ENCODE assay signal across 8 mouse cellular contexts in genomic region chr1:193173810-193174129, GRCm38 (mm10). TPM values are rescaled to one million over a fixed set of nuclear protein-coding genes. Genes with fewer than 3 reads are reported as not detected.
DNase-seq lines count a peak whose midpoint lies in the region; ATAC-seq and TF ChIP-seq lines count a peak whose summit lies in the region.

No protein-coding gene starts in this region.

- H3K4me3 ChIP-seq in erythroblast, embryonic 14.5 days (replicated peaks) = peak overlapping the region; percentile 70
- H3K4me3 ChIP-seq in neural tube, embryonic 11.5 days (ENCODE audit: low read depth, low read length) = peak overlapping the region; percentile 67
- H3K4me3 ChIP-seq in limb, embryonic 14.5 days (replicated peaks; ENCODE audit: low read length) = peak overlapping the region; percentile 69
- peak overlapping the region; percentile 73 for H3K4me3 ChIP-seq in stomach, embryonic 15.5 days (replicated peaks)

- no peaks in the 10 kb centered on the region for H3K36me3 ChIP-seq in erythroblast, embryonic 14.5 days (ENCODE audit: control insufficient read depth)
- no peaks in the 10 kb centered on the region for H3K36me3 ChIP-seq in neural tube, embryonic 11.5 days (ENCODE audit: control insufficient read depth, insufficient read depth, low read length)
- H3K36me3 ChIP-seq in limb, embryonic 14.5 days (ENCODE audit: control insufficient read depth, insufficient read depth, low read length) = no peaks in the 10 kb centered on the region
- H3K36me3 ChIP-seq in stomach, embryonic 15.5 days = no peaks in the 10 kb centered on the region

- H3K27me3 ChIP-seq in erythroblast, embryonic 14.5 days (ENCODE audit: control insufficient read depth) = no peaks in the 10 kb centered on the region
- H3K27me3 ChIP-seq in neural tube, embryonic 11.5 days (ENCODE audit: control insufficient read depth, insufficient read depth, low read length) = no peaks in the 10 kb centered on the region
- H3K27me3 ChIP-seq in limb, embryonic 14.5 days (ENCODE audit: control insufficient read depth, insufficient read depth, low read length) = no peaks in the 10 kb centered on the region
- no peaks in the 10 kb centered on the region for H3K27me3 ChIP-seq in stomach, embryonic 15.5 days (replicated peaks)

- 0 out of 2 replicates have a peak overlapping the region, but pooled peaks have one; percentile 17 for H3K27ac ChIP-seq in neural tube, embryonic 11.5 days (ENCODE audit: low read depth, low read length)
- H3K27ac ChIP-seq in limb, embryonic 14.5 days (replicated peaks; ENCODE audit: low read depth, low read length) = peak overlapping the region; percentile 81
- H3K27ac ChIP-seq in stomach, embryonic 15.5 days = peak overlapping the region; percentile 86

- no peaks in the 10 kb centered on the region for H3K9me3 ChIP-seq in erythroblast, embryonic 14.5 days (ENCODE audit: control insufficient read depth, low read length)
- H3K9me3 ChIP-seq in neural tube, embryonic 11.5 days (ENCODE audit: control insufficient read depth, low read length) = no peaks in the 10 kb centered on the region
- H3K9me3 ChIP-seq in limb, embryonic 14.5 days (ENCODE audit: control insufficient read depth, low read length) = no peaks in the 10 kb centered on the region
- no peaks in the 10 kb centered on the region for H3K9me3 ChIP-seq in stomach, embryonic 15.5 days

- ATAC-seq in erythroblast, adult 5-6 weeks (replicated peaks; ENCODE audit: low FRiP score, poor library complexity, severe bottlenecking) = no peak; the same call in 1 of the 2 replicates
- no peak for ATAC-seq in neural tube, embryonic 11.5 days (ENCODE audit: insufficient read depth, low FRiP score, low TSS enrichment)
- no peak for ATAC-seq in limb, embryonic 14.5 days (ENCODE audit: low FRiP score, low read depth)
- no peak for ATAC-seq in stomach, embryonic 15.5 days (ENCODE audit: insufficient read depth, low FRiP score, low read depth)

- no peak for DNase-seq in neural tube, embryonic 11.5 days (ENCODE audit: low spot score)
- no peak for DNase-seq in neural tube, embryonic 10.5 days (ENCODE audit: extremely low spot score, low spot score)
- DNase-seq in limb, embryonic 14.5 days (ENCODE audit: low spot score) = no peak
- no peak for DNase-seq in adrenal gland, adult (ENCODE audit: inconsistent age in 2 of 2, low spot score in 1 of 2)
- DNase-seq in embryo, embryonic 11 days = no peak

- H3K4me1 ChIP-seq in erythroblast, embryonic 14.5 days (ENCODE audit: control insufficient read depth) = peaks cover 31% of the 10 kb centered on the region
- H3K4me1 ChIP-seq in neural tube, embryonic 11.5 days (ENCODE audit: control insufficient read depth, insufficient read depth, low read length) = 0 out of 2 replicates have a peak, but pooled peaks cover 9% of the 10 kb centered on the region
- peaks cover 13% of the 10 kb centered on the region for H3K4me1 ChIP-seq in limb, embryonic 14.5 days (ENCODE audit: control insufficient read depth, insufficient read depth, low read length)
- H3K4me1 ChIP-seq in stomach, embryonic 15.5 days = peaks cover 31% of the 10 kb centered on the region

- 24% methylated on average over 9 of the region's 9 CpGs for WGBS in neural tube, embryonic 11.5 days
- 22% methylated on average over 9 of the region's 9 CpGs for WGBS in limb, embryonic 14.5 days
- 14% methylated on average over 9 of the region's 9 CpGs for WGBS in stomach, embryonic 15.5 days

- H3K9ac ChIP-seq in neural tube, embryonic 11.5 days (ENCODE audit: low read length) = peak overlapping the region; percentile 55
- H3K9ac ChIP-seq in limb, embryonic 14.5 days (ENCODE audit: low read depth, low read length, severe bottlenecking) = peak overlapping the region; percentile 83
- peak overlapping the region; percentile 39 for H3K9ac ChIP-seq in stomach, embryonic 15.5 days

- no peak for TF ChIP-seq POLR2A in limb, embryonic 14.5 days (IDR thresholded peaks at IDR 0.05; ENCODE audit: borderline replicate concordance, extremely low read depth, insufficient read depth, insufficient read length)

- peak overlapping the region; percentile 62 for H3K4me2 ChIP-seq in neural tube, embryonic 11.5 days (ENCODE audit: low read depth)
- peak overlapping the region; percentile 85 for H3K4me2 ChIP-seq in limb, embryonic 14.5 days (replicated peaks; ENCODE audit: low read depth, low read length, severe bottlenecking)
- peak overlapping the region; percentile 62 for H3K4me2 ChIP-seq in stomach, embryonic 15.5 days

RNA-seq across cellular contexts. Expression of gene A130010J15Rik, which starts 5.9 kb away (rescaled TPM):
- polyA plus RNA-seq in erythroblast, embryonic 14.5 days (2012) = not detected in 2 replicates
- total RNA-seq in erythroblast, adult 5-6 weeks (2015; ENCODE audit: low replicate concordance) = 2.9 and 5.0 TPM in 2 replicates
- total RNA-seq in erythroblast, adult 5-6 weeks (2017; ENCODE audit: low replicate concordance) = 1.3 and 1.4 TPM in 2 replicates
- polyA plus RNA-seq in neural tube, embryonic 11.5 days (2014; fragmentation: Nextera tagmentation; extraction: Ambion mirVana) = 16.6 and 17.2 TPM in 2 replicates
- polyA plus RNA-seq in limb, embryonic 14.5 days (2012; rRNA removed) = 7.8 and 9.6 TPM in 2 replicates
- 15.1 and 15.4 TPM in 2 replicates for polyA plus RNA-seq in limb, embryonic 14.5 days (2014; fragmentation: Nextera tagmentation; extraction: Ambion mirVana)
- 14.6 and 16.3 TPM in 2 replicates for polyA plus RNA-seq in stomach, embryonic 15.5 days (2015; fragmentation: Nextera tagmentation; extraction: Ambion mirVana)

RNA-seq across cellular contexts. Expression of gene Irf6, which starts 20.9 kb away (rescaled TPM):
- polyA plus RNA-seq in erythroblast, embryonic 14.5 days (2012) = not detected in 2 replicates
- total RNA-seq in erythroblast, adult 5-6 weeks (2015; ENCODE audit: low replicate concordance) = not detected in 2 replicates
- 0.42 TPM in 1 of 2 replicates, not detected in the other for total RNA-seq in erythroblast, adult 5-6 weeks (2017; ENCODE audit: low replicate concordance)
- polyA plus RNA-seq in neural tube, embryonic 11.5 days (2014; fragmentation: Nextera tagmentation; extraction: Ambion mirVana) = 5.4 and 5.5 TPM in 2 replicates
- 18.6 and 23.5 TPM in 2 replicates for polyA plus RNA-seq in limb, embryonic 14.5 days (2012; rRNA removed)
- polyA plus RNA-seq in limb, embryonic 14.5 days (2014; fragmentation: Nextera tagmentation; extraction: Ambion mirVana) = 39.8 and 50.0 TPM in 2 replicates
- polyA plus RNA-seq in stomach, embryonic 15.5 days (2015; fragmentation: Nextera tagmentation; extraction: Ambion mirVana) = 56.3 and 56.6 TPM in 2 replicates

RNA-seq across cellular contexts. Expression of gene Traf3ip3, which starts 27.7 kb away (rescaled TPM):
- polyA plus RNA-seq in erythroblast, embryonic 14.5 days (2012) = 0.22 TPM in 1 of 2 replicates, not detected in the other
- 11.9 and 23.1 TPM in 2 replicates for total RNA-seq in erythroblast, adult 5-6 weeks (2015; ENCODE audit: low replicate concordance)
- 18.1 and 40.7 TPM in 2 replicates for total RNA-seq in erythroblast, adult 5-6 weeks (2017; ENCODE audit: low replicate concordance)
- polyA plus RNA-seq in neural tube, embryonic 11.5 days (2014; fragmentation: Nextera tagmentation; extraction: Ambion mirVana) = 1.6 and 2.6 TPM in 2 replicates
- polyA plus RNA-seq in limb, embryonic 14.5 days (2012; rRNA removed) = 9.7 and 18.8 TPM in 2 replicates
- 17.6 and 22.6 TPM in 2 replicates for polyA plus RNA-seq in limb, embryonic 14.5 days (2014; fragmentation: Nextera tagmentation; extraction: Ambion mirVana)
- polyA plus RNA-seq in stomach, embryonic 15.5 days (2015; fragmentation: Nextera tagmentation; extraction: Ambion mirVana) = 3.9 and 5.6 TPM in 2 replicates

RNA-seq across cellular contexts. Expression of gene Lamb3, which starts 33.7 kb away (rescaled TPM):
- polyA plus RNA-seq in erythroblast, embryonic 14.5 days (2012) = not detected in 2 replicates
- total RNA-seq in erythroblast, adult 5-6 weeks (2015; ENCODE audit: low replicate concordance) = 0.58 and 11.1 TPM in 2 replicates
- total RNA-seq in erythroblast, adult 5-6 weeks (2017; ENCODE audit: low replicate concordance) = 1.8 and 4.1 TPM in 2 replicates
- polyA plus RNA-seq in neural tube, embryonic 11.5 days (2014; fragmentation: Nextera tagmentation; extraction: Ambion mirVana) = 0.09 and 0.62 TPM in 2 replicates
- 3.6 and 4.0 TPM in 2 replicates for polyA plus RNA-seq in limb, embryonic 14.5 days (2012; rRNA removed)
- 3.5 and 4.6 TPM in 2 replicates for polyA plus RNA-seq in limb, embryonic 14.5 days (2014; fragmentation: Nextera tagmentation; extraction: Ambion mirVana)
- 10.3 and 12.5 TPM in 2 replicates for polyA plus RNA-seq in stomach, embryonic 15.5 days (2015; fragmentation: Nextera tagmentation; extraction: Ambion mirVana)

RNA-seq across cellular contexts. Expression of gene Diexf, which starts 43.7 kb away (rescaled TPM):
- polyA plus RNA-seq in erythroblast, embryonic 14.5 days (2012) = 0.07 and 0.21 TPM in 2 replicates
- total RNA-seq in erythroblast, adult 5-6 weeks (2015; ENCODE audit: low replicate concordance) = 1.9 and 12.7 TPM in 2 replicates
- 2.7 and 2.8 TPM in 2 replicates for total RNA-seq in erythroblast, adult 5-6 weeks (2017; ENCODE audit: low replicate concordance)
- polyA plus RNA-seq in neural tube, embryonic 11.5 days (2014; fragmentation: Nextera tagmentation; extraction: Ambion mirVana) = 10.8 and 11.3 TPM in 2 replicates
- polyA plus RNA-seq in limb, embryonic 14.5 days (2012; rRNA removed) = 33.4 and 43.6 TPM in 2 replicates
- polyA plus RNA-seq in limb, embryonic 14.5 days (2014; fragmentation: Nextera tagmentation; extraction: Ambion mirVana) = 8.9 and 10.6 TPM in 2 replicates
- 6.8 and 8.5 TPM in 2 replicates for polyA plus RNA-seq in stomach, embryonic 15.5 days (2015; fragmentation: Nextera tagmentation; extraction: Ambion mirVana)

Comparison
In these comparisons a context has a peak if more than half of its experiments do, and no peak if none do; other contexts are left out.
1. H3K27ac ChIP-seq: peak in every context shown above with its lines; median percentile 86 in stomach, embryonic 15.5 days; 81 in limb, embryonic 14.5 days; 17 in neural tube, embryonic 11.5 days.